Mouse (Mus musculus) thymus, adult 2 months (tissue): ENCODE results near the gene Gbp7. TPM values are rescaled to one million over a fixed set of nuclear protein-coding genes. Genes with fewer than 3 reads are reported as not detected.

Experiments
- DNase-seq: peaks from one replicate; pipeline ENCODE4 v3.0.0; 2021
- H3K27ac ChIP-seq: fragments of 200-500 bp; 2 replicates; pipeline ENCODE4 v1.5.1; 2012; ENCODE audit warnings: low read length, control low read depth; ENCODE audit not compliant: control insufficient read depth, insufficient read depth
- H3K27me3 ChIP-seq: fragments of 200-500 bp; 2 replicates; pipeline ENCODE4 v1.6.1; 2012; ENCODE audit warnings: mild to moderate bottlenecking, low read length, moderate library complexity, mixed read lengths; ENCODE audit not compliant: control insufficient read depth, insufficient read depth
- H3K36me3 ChIP-seq: fragments of 200-500 bp; 2 replicates; pipeline ENCODE4 v1.6.1; 2012; ENCODE audit warnings: mild to moderate bottlenecking, low read length, moderate library complexity; ENCODE audit not compliant: control insufficient read depth, insufficient read depth
- H3K4me1 ChIP-seq: fragments of 200-500 bp; replicated peaks from 2 replicates; pipeline ENCODE4 v1.6.1; 2012; ENCODE audit warnings: low read length; ENCODE audit not compliant: control insufficient read depth, insufficient read depth
- H3K4me3 ChIP-seq: fragments of 200-500 bp; 2 replicates; pipeline ENCODE4 v1.5.1; 2012; ENCODE audit warnings: mild to moderate bottlenecking, low read length, control low read depth, moderate library complexity; ENCODE audit not compliant: control insufficient read depth, insufficient read depth
- CTCF ChIP-seq: fragments of 200-500 bp; IDR thresholded peaks from 2 replicates; pipeline ENCODE4 v1.5.1; 2012; ENCODE audit warnings: mild to moderate bottlenecking, control low read depth, low read length, moderate library complexity, borderline replicate concordance; ENCODE audit not compliant: control insufficient read depth, poor library complexity, insufficient read depth; ENCODE audit errors: extremely low read depth
- POLR2A ChIP-seq: fragments of 200-500 bp; IDR thresholded peaks from 2 replicates; pipeline ENCODE4 v1.6.1; 2012; ENCODE audit warnings: mild to moderate bottlenecking, low read length, control low read depth, moderate library complexity; ENCODE audit not compliant: control insufficient read depth, poor library complexity, insufficient read depth; ENCODE audit errors: extremely low read depth
- WGBS: fragments of 180-500 bp; shearing (Covaris S2); methylation state at CpG from one replicate; pipeline ENCODE4 v1.1.7; 2018; 5-methylcytosine and 5-hydroxymethylcytosine counted together
- polyA plus RNA-seq: library from polyadenylated mRNA; depleted of rRNA; stranded (reverse); fragments of >200 nt; gene quantifications from 2 replicates; pipeline ENCODE4 v1.2.3, GENCODE M21; 2012; rRNA removed

Gbp7 gene
- polyA plus RNA-seq, 1 experiment: 5.1 TPM

DNA sequence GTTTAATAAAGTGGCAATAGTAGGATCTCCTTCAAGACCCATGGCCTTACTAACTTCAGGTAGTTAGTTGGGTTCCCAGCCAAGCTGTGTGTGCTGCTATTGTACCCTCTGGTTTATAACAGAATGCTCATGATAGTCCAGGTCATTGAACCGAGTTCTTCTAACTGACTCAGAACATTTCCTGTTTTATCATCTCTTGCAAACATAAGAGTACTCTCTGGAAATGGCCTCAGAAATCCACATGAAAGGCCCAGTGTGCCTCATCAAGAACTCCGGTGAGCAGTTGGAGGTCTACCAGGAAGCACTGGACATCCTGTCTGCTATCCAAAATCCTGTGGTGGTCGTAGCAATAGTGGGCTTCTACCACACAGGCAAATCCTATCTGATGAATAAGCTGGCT is 67.8 kb downstream of the Gbp7 start:
- TF ChIP-seq POLR2A: no peak
- TF ChIP-seq CTCF: no peak
- Histone ChIP-seq H3K4me3 (no peak overlapping the region), H3K27ac (no peak overlapping the region), H3K4me1 (no peaks in the 10 kb centered on the region), H3K27me3 (no peaks in the 10 kb centered on the region), H3K36me3 (no peaks in the 10 kb centered on the region)
- WGBS: 64% methylated on average over 3 of the region's 3 CpGs
- no peak for DNase-seq

Other genes with a start within 250 kb of the Gbp7 start
- gene Pdlim5, start 134.6 kb upstream of the Gbp7 start, polyA plus RNA-seq: 48.7 and 56.5 TPM in 2 replicates
- 3.7 and 4.2 TPM in 2 replicates for gene Gbp5, start 36.4 kb upstream of the Gbp7 start, polyA plus RNA-seq
- 16.9 and 28.7 TPM in 2 replicates for gene Gbp3, start 29.7 kb downstream of the Gbp7 start, polyA plus RNA-seq
- 0.10 and 0.12 TPM in 2 replicates for gene Gbp2b, start 64.5 kb downstream of the Gbp7 start, polyA plus RNA-seq
- gene Gbp2, start 90.3 kb downstream of the Gbp7 start, polyA plus RNA-seq: 18.9 and 22.2 TPM in 2 replicates
- gene Kyat3, start 170.7 kb downstream of the Gbp7 start, polyA plus RNA-seq: 3.1 and 3.4 TPM in 2 replicates
- gene Gtf2b, start 234.7 kb downstream of the Gbp7 start, polyA plus RNA-seq: 35.8 and 40.2 TPM in 2 replicates